Mouse (Mus musculus): Measurements from ENCODE around the gene Crlf3. TPM values are rescaled to one million over a fixed set of nuclear protein-coding genes. Genes with fewer than 3 reads are reported as not detected.
"Not testable (repeated sequence)": the region's sequence is repeated elsewhere in the genome, so short reads cannot be mapped to it uniquely, and the experiment has no call there.

Crlf3 gene
- polyA plus RNA-seq, 1 experiment from 2014 or later = 39.5 TPM

- H3K27me3 ChIP-seq (replicated peaks) = no peaks in the 10 kb centered on the region
- H3K4me3 ChIP-seq (replicated peaks) = no peak overlapping the region
- peaks cover 26% of the 10 kb centered on the region; the same call in 1 of the 2 replicates for H3K36me3 ChIP-seq
- no peak overlapping the region for H3K27ac ChIP-seq
- 94% methylated on average over 9 of the region's 9 CpGs for WGBS
- ATAC-seq (ENCODE audit: insufficient read depth, low FRiP score, low read depth) = no peak
- no peaks in the 10 kb centered on the region for H3K9me3 ChIP-seq
- H3K4me1 ChIP-seq = no peaks in the 10 kb centered on the region
- no peak overlapping the region for H3K9ac ChIP-seq
- no peak overlapping the region for H3K4me2 ChIP-seq
Observed at GRCm38 (mm10) chr11:80056141-80056540, 24.6 kb downstream of the Crlf3 start.

DNA sequence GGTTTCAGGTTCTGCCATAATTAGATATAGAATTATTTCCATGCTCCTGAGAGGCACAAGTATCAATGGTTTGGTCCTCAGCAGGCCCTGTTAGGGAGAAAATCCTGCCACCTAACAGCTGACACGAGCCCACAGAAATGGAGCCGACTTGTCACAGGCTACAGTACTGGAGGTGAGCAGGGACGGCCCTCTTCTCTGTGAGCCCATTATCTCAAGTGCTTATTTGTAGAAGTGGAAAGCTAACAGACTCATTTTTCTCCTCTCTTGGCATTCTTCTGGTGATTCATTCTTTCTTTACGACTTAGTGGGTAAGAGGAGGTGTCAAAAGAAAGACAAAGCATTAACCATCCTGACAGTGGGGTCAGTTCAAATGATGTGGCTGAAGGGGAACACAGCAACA, 26.1 kb downstream of the Crlf3 start:
- H3K36me3 ChIP-seq = peaks cover 25% of the 10 kb centered on the region; the same call in 1 of the 2 replicates

GRCm38 (mm10) chr11:80053171-80053570, 27.6 kb downstream of the Crlf3 start:
- Histone ChIP-seq H3K27me3 (replicated peaks) (no peaks in the 10 kb centered on the region), H3K9me3 (no peaks in the 10 kb centered on the region), H3K4me1 (no peaks in the 10 kb centered on the region), H3K4me3 (replicated peaks) (no peak overlapping the region), H3K4me2 (no peak overlapping the region), H3K36me3 (peaks cover 29% of the 10 kb centered on the region), H3K27ac (no peak overlapping the region), H3K9ac (no peak overlapping the region)
- 89% methylated on average over 5 of the region's 5 CpGs for WGBS
- no peak for ATAC-seq (ENCODE audit: insufficient read depth, low FRiP score, low read depth)

More for the DNA sequence above, 26.1 kb downstream of the Crlf3 start:
- Histone ChIP-seq H3K9ac (no peak overlapping the region), H3K4me3 (replicated peaks) (no peak overlapping the region), H3K4me2 (no peak overlapping the region), H3K27me3 (replicated peaks) (no peaks in the 10 kb centered on the region), H3K27ac (no peak overlapping the region), H3K9me3 (no peaks in the 10 kb centered on the region), H3K4me1 (no peaks in the 10 kb centered on the region)
- 35% methylated on average over 4 of the region's 4 CpGs for WGBS
- ATAC-seq (ENCODE audit: insufficient read depth, low FRiP score, low read depth) = no peak

DNA sequence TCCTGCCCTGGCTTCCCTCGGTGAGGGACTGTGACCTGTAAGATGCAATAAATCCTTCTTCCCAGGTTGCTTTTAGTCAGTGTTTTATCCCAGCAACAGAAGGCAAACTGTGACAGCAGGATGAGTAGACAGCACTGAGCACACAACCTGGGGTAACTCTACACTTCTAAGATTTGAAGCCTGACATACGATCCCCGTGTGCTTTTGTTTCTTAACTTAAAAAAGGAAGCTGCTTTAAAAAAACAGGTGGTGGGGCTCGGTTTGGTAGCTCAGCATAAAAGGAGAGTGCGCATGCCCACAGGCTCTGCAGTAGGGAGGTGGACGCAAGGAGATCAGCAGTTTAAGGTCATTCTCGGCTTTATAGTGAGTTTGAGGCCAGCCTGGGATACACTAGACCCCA, 28.3 kb downstream of the Crlf3 start:
- Histone ChIP-seq H3K27me3 (replicated peaks) (no peaks in the 10 kb centered on the region), H3K9me3 (no peaks in the 10 kb centered on the region), H3K4me3 (replicated peaks) (no peak overlapping the region), H3K27ac (no peak overlapping the region), H3K4me1 (no peaks in the 10 kb centered on the region), H3K4me2 (no peak overlapping the region), H3K36me3 (peaks cover 24% of the 10 kb centered on the region), H3K9ac (no peak overlapping the region)
- no peak for ATAC-seq (ENCODE audit: insufficient read depth, low FRiP score, low read depth)
- 68% methylated on average over 7 of the region's 7 CpGs for WGBS

DNA sequence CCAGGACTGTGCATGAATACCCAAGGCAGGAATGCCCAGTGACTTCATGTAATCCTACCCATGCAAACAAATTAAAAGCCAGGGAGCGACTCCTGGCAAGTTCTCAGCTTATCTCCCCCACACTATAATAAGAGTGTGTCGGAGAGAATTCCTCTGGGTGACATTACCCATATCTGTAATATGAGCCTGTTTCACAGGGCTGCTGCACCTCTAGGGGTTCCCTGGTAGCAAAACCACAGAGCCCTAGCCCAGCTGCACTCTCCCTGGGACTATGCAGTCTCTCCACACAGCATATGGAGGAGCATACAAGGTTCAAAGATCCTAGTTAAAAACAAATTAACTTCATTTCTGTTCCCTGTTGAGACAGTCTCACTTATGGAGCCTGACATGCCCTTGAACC, 30.7 kb downstream of the Crlf3 start:
- Histone ChIP-seq H3K4me1 (no peaks in the 10 kb centered on the region), H3K9me3 (no peaks in the 10 kb centered on the region), H3K4me3 (replicated peaks) (no peak overlapping the region), H3K27ac (no peak overlapping the region), H3K27me3 (replicated peaks) (no peaks in the 10 kb centered on the region), H3K4me2 (no peak overlapping the region), H3K36me3 (peaks cover 12% of the 10 kb centered on the region; the same call in 1 of the 2 replicates), H3K9ac (no peak overlapping the region)
- 39% methylated on average over 2 of the region's 2 CpGs for WGBS
- ATAC-seq (ENCODE audit: insufficient read depth, low FRiP score, low read depth) = peak; percentile 47; the same call in 1 of the 2 replicates

GRCm38 (mm10) chr11:80046856-80047255, 33.9 kb downstream of the Crlf3 start:
- no peak overlapping the region for H3K4me3 ChIP-seq (replicated peaks)
- no peak for ATAC-seq (ENCODE audit: insufficient read depth, low FRiP score, low read depth)
- no peaks in the 10 kb centered on the region for H3K27me3 ChIP-seq (replicated peaks)
- peaks cover 8% of the 10 kb centered on the region; the same call in 1 of the 2 replicates for H3K36me3 ChIP-seq
- no peak overlapping the region for H3K9ac ChIP-seq
- no peak overlapping the region for H3K27ac ChIP-seq
- no peaks in the 10 kb centered on the region for H3K9me3 ChIP-seq
- no peaks in the 10 kb centered on the region for H3K4me1 ChIP-seq
- WGBS = 65% methylated on average over 7 of the region's 7 CpGs
- H3K4me2 ChIP-seq = no peak overlapping the region

DNA sequence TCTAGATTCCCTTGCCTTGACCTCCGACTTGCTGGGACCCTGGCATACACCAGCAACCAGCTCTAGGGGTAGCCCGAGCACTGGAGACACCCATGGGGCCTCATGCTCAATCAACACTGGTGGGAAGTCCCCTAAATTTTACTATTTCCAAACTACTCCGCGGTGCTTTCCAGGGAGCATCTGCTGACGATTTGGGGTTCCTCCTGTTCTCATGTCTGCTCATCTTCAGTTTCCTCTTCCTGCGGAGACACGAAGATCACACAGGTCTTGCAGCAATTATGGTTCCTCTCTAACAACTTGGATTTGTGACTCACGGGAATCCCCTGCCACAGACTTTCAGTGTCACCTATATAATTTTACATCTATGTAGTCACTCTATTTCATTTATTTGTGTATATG, 37.4 kb downstream of the Crlf3 start:
- H3K9me3 ChIP-seq = no peaks in the 10 kb centered on the region
- H3K36me3 ChIP-seq = peaks cover 4% of the 10 kb centered on the region; the same call in 1 of the 2 replicates
- H3K4me3 ChIP-seq (replicated peaks) = no peak overlapping the region
- no peaks in the 10 kb centered on the region for H3K4me1 ChIP-seq
- H3K9ac ChIP-seq = no peak overlapping the region
- ATAC-seq (ENCODE audit: insufficient read depth, low FRiP score, low read depth) = no peak
- H3K4me2 ChIP-seq = no peak overlapping the region
- H3K27me3 ChIP-seq (replicated peaks) = no peaks in the 10 kb centered on the region
- WGBS = 81% methylated on average over 8 of the region's 8 CpGs
- no peak overlapping the region for H3K27ac ChIP-seq

- Histone ChIP-seq H3K4me1 (no peaks in the 10 kb centered on the region), H3K9me3 (no peaks in the 10 kb centered on the region), H3K36me3 (no peaks in the 10 kb centered on the region), H3K27me3 (replicated peaks) (no peaks in the 10 kb centered on the region), H3K27ac (no peak overlapping the region), H3K9ac (no peak overlapping the region), H3K4me3 (replicated peaks) (no peak overlapping the region), H3K4me2 (no peak overlapping the region)
- no peak for ATAC-seq (ENCODE audit: insufficient read depth, low FRiP score, low read depth)
- 55% methylated on average over 10 of the region's 10 CpGs for WGBS
Observed at GRCm38 (mm10) chr11:80042615-80043418, 38.0 kb downstream of the Crlf3 start.

GRCm38 (mm10) chr11:80037495-80037894, 43.3 kb downstream of the Crlf3 start:
- Histone ChIP-seq H3K36me3 (peaks cover 21% of the 10 kb centered on the region), H3K9me3 (no peaks in the 10 kb centered on the region), H3K9ac (no peak overlapping the region), H3K4me2 (no peak overlapping the region), H3K27ac (no peak overlapping the region), H3K4me3 (replicated peaks) (no peak overlapping the region), H3K4me1 (no peaks in the 10 kb centered on the region), H3K27me3 (replicated peaks) (no peaks in the 10 kb centered on the region)
- ATAC-seq (ENCODE audit: insufficient read depth, low FRiP score, low read depth) = no peak
- 73% methylated on average over 8 of the region's 8 CpGs for WGBS

DNA sequence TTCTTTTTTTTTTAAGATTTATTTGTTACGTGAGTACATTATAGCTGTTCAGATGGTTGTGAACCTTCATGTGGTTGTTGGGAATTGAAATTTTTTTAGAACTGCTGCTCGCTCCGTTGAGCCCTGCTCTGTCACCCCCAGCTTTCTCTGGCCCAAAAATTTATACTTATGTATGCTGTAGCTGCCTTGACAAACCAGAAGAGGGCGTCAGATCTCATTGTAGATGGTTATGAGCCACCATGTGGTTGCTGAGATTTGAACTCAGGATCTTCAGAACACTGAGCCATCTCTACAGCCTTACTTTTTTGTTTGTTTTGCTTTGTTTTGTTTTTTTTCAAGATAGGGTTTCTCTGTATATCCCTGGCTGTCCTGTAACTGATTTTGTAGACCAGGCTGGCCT, 59.5 kb downstream of the Crlf3 start:
- ATAC-seq (ENCODE audit: insufficient read depth, low FRiP score, low read depth) = no peak
- WGBS = 89% methylated on average over 4 of the region's 4 CpGs
- H3K4me3 ChIP-seq (replicated peaks) = no peak overlapping the region
- H3K9ac ChIP-seq = no peak overlapping the region
- peaks cover 44% of the 10 kb centered on the region for H3K36me3 ChIP-seq
- H3K9me3 ChIP-seq = no peaks in the 10 kb centered on the region
- H3K4me2 ChIP-seq = no peak overlapping the region
- H3K27me3 ChIP-seq (replicated peaks) = no peaks in the 10 kb centered on the region
- no peak overlapping the region for H3K27ac ChIP-seq
- no peaks in the 10 kb centered on the region for H3K4me1 ChIP-seq

GRCm38 (mm10) chr11:80019792-80020191, 61.0 kb downstream of the Crlf3 start:
- Histone ChIP-seq H3K27ac (no peak overlapping the region), H3K4me2 (no peak overlapping the region), H3K4me1 (no peaks in the 10 kb centered on the region), H3K4me3 (replicated peaks) (no peak overlapping the region), H3K9me3 (no peaks in the 10 kb centered on the region), H3K9ac (no peak overlapping the region), H3K27me3 (replicated peaks) (no peaks in the 10 kb centered on the region), H3K36me3 (peaks cover 39% of the 10 kb centered on the region)
- ATAC-seq (ENCODE audit: insufficient read depth, low FRiP score, low read depth) = no peak
- 95% methylated on average over 1 of the region's 1 CpGs for WGBS

DNA sequence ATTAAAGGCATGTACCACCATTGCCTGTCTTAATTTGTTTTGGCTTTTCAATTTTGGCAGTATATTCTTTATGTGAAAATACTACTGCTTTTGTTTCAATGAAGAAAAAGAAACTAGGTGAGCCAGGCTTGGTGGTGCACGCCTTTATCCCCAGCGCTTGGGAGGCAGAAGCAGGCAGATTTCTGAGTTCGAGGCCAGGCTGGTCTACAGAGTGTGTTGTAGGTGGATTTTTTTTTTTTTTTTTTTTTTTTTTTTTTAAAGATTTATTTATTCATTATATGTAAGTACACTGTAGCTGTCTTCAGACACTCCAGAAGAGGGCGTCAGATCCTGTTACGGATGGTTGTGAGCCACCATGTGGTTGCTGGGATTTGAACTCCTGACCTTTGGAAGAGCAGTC, 64.3 kb downstream of the Crlf3 start:
- not testable (repeated sequence) for H3K4me3 ChIP-seq (replicated peaks); H3K4me2 ChIP-seq; ATAC-seq (ENCODE audit: insufficient read depth, low FRiP score, low read depth); H3K27ac ChIP-seq; H3K4me1 ChIP-seq; H3K9ac ChIP-seq; H3K9me3 ChIP-seq; H3K27me3 ChIP-seq (replicated peaks)
- peaks cover 30% of the 10 kb centered on the region for H3K36me3 ChIP-seq
- WGBS = 98% methylated on average over 3 of the region's 5 CpGs

Data from stomach, embryonic 15.5 days (tissue).